Mouse (Mus musculus) adipose tissue, adult 10 weeks (tissue): ENCODE results near the gene Gm21293. TPM values are rescaled to one million over a fixed set of nuclear protein-coding genes. Genes with fewer than 3 reads are reported as not detected.

Source experiments
- polyA plus RNA-seq: library from polyadenylated mRNA; stranded (reverse); fragments of 350-450 nt; fragmentation: Illumina TruSeq; extraction: RNeasy Lipid Tissue Mini Kit (QIAGEN cat#74804); gene quantifications from one replicate; pipeline ENCODE4 v1.2.3, GENCODE M21; 2014; ENCODE audit warnings: low read depth, low replicate concordance

The Gm21293 gene
- not detected for polyA plus RNA-seq

GRCm38 (mm10) chr10:104142687-104143086 is at the start of gene Gm21293:
Gm21293 (plus strand) TSS chr10:104142987.

DNA sequence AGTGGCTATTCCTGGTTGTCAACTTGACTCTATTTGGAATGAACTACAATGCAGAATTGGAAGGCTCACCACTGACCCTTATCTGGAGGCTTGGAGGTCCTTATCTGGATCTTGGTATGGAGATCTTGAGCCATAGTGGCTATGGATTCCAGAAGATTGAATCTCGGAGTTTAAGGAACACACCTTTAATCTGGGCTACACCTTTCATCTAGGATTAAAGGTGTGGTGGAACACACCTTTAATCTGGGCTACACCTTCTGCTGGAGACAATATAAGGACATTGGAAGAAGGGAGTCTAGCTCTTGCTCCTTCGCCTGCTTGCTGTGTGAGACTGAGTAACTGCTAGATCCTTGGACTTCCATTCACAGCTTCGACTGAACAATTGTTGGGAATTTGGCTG is 8.4 kb downstream of the Gm21293 start, which contains the start of gene Gm6763:
Gene Gm6763 (plus strand): TSS at position 301 of the 400 bp plus-strand sequence.

DNA sequence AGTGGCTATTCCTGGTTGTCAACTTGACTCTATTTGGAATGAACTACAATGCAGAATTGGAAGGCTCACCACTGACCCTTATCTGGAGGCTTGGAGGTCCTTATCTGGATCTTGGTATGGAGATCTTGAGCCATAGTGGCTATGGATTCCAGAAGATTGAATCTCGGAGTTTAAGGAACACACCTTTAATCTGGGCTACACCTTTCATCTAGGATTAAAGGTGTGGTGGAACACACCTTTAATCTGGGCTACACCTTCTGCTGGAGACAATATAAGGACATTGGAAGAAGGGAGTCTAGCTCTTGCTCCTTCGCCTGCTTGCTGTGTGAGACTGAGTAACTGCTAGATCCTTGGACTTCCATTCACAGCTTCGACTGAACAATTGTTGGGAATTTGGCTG is 16.9 kb downstream of the Gm21293 start, which contains the start of gene Gm8764:
Gene Gm8764 (plus strand): TSS at position 301 of the 400 bp plus-strand sequence.

DNA sequence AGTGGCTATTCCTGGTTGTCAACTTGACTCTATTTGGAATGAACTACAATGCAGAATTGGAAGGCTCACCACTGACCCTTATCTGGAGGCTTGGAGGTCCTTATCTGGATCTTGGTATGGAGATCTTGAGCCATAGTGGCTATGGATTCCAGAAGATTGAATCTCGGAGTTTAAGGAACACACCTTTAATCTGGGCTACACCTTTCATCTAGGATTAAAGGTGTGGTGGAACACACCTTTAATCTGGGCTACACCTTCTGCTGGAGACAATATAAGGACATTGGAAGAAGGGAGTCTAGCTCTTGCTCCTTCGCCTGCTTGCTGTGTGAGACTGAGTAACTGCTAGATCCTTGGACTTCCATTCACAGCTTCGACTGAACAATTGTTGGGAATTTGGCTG is 25.4 kb downstream of the Gm21293 start, which contains the start of gene Gm21304:
Gene Gm21304 (plus strand): TSS at position 301 of the 400 bp plus-strand sequence.

GRCm38 (mm10) chr10:104176724-104177123 is 33.9 kb downstream of the Gm21293 start, which contains the start of gene Gm21312:
Gm21312 (plus strand) TSS chr10:104177024.

GRCm38 (mm10) chr10:104185233-104185632 is 42.4 kb downstream of the Gm21293 start, which contains the start of gene Gm20765:
Gm20765 (plus strand) TSS chr10:104185533.

DNA sequence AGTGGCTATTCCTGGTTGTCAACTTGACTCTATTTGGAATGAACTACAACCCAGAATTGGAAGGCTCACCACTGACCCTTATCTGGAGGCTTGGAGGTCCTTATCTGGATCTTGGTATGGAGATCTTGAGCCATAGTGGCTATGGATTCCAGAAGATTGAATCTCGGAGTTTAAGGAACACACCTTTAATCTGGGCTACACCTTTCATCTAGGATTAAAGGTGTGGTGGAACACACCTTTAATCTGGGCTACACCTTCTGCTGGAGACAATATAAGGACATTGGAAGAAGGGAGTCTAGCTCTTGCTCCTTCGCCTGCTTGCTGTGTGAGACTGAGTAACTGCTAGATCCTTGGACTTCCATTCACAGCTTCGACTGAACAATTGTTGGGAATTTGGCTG is 51.0 kb downstream of the Gm21293 start, which contains the start of gene Gm4340:
Gene Gm4340 (plus strand): TSS at position 301 of the 400 bp plus-strand sequence.

Other genes starting within 250 kb of the Gm21293 start
- gene Gm6763, start 8.5 kb downstream of the Gm21293 start, polyA plus RNA-seq = not detected
- not detected for gene Gm8764, start 17.0 kb downstream of the Gm21293 start, polyA plus RNA-seq
- not detected for gene Gm21304, start 25.5 kb downstream of the Gm21293 start, polyA plus RNA-seq
- gene Gm21312, start 34.0 kb downstream of the Gm21293 start, polyA plus RNA-seq = not detected
- not detected for gene Gm20765, start 42.5 kb downstream of the Gm21293 start, polyA plus RNA-seq
- gene Gm4340, start 51.1 kb downstream of the Gm21293 start, polyA plus RNA-seq = not detected